Mouse (Mus musculus) kidney, postnatal 0 days (tissue): ENCODE results near the gene Cabin1. TPM values are rescaled to one million over a fixed set of nuclear protein-coding genes. Genes with fewer than 3 reads are reported as not detected.

Source experiments
- ATAC-seq: fragments of 200-750 bp; cut with Nextera tagmentation; replicated peaks from 2 replicates; pipeline ENCODE4 v1.8.0; 2017; ENCODE audit warnings: low read depth, moderate number of reproducible peaks, moderate TSS enrichment, moderate library complexity; ENCODE audit not compliant: low FRiP score
- DNase-seq: peaks from one replicate; pipeline ENCODE4 v3.0.0-alpha.2; 2016; ENCODE audit warnings: low spot score
- H3K27ac ChIP-seq: fragments of 300-500 bp; sonication (generic); 2 replicates; pipeline ENCODE4 v1.5.1; 2014; ENCODE audit warnings: mild to moderate bottlenecking
- H3K27me3 ChIP-seq: fragments of 300-500 bp; sonication (generic); 2 replicates; pipeline ENCODE4 v1.6.1; 2014; ENCODE audit warnings: low read length, mixed read lengths; ENCODE audit not compliant: insufficient read depth
- H3K36me3 ChIP-seq: fragments of 300-500 bp; sonication (generic); 2 replicates; pipeline ENCODE4 v1.6.1; 2014; ENCODE audit warnings: low read length, mixed read lengths; ENCODE audit not compliant: insufficient read depth
- H3K4me1 ChIP-seq: fragments of 300-500 bp; sonication (generic); replicated peaks from 2 replicates; pipeline ENCODE4 v1.6.1; 2014; ENCODE audit warnings: antibody characterized with exemption, low read length, mixed read lengths; ENCODE audit not compliant: insufficient read depth
- H3K4me2 ChIP-seq: fragments of 300-500 bp; sonication (generic); 2 replicates; pipeline ENCODE4 v1.6.1; 2014; ENCODE audit warnings: mild to moderate bottlenecking, low read length, moderate library complexity, mixed read lengths
- H3K4me3 ChIP-seq: fragments of 300-500 bp; sonication (generic); replicated peaks from 2 replicates; pipeline ENCODE4 v1.5.1; 2014; ENCODE audit warnings: low read depth, low read length
- H3K9ac ChIP-seq: fragments of 300-500 bp; sonication (generic); 2 replicates; pipeline ENCODE4 v1.6.1; 2014; ENCODE audit warnings: low read depth, low read length
- H3K9me3 ChIP-seq: fragments of 300-500 bp; sonication (generic); replicated peaks from 2 replicates; pipeline ENCODE4 v1.6.1; 2016; ENCODE audit warnings: low read length, inconsistent platforms, mixed read lengths
- CTCF ChIP-seq: IDR thresholded peaks from 2 replicates; pipeline ENCODE4 v1.5.1; 2016; ENCODE audit warnings: antibody characterized with exemption, low read depth, mild to moderate bottlenecking, moderate library complexity
- WGBS: fragments of 180-500 bp; shearing (Covaris S2); extraction: QIAGEN DNeasy Blood & Tissue Kit; methylation state at CpG from one replicate; pipeline ENCODE4 v1.1.7; 2014; 5-methylcytosine and 5-hydroxymethylcytosine counted together
- polyA plus RNA-seq: library from polyadenylated mRNA; unstranded; fragments of >200 nt; fragmentation: Nextera tagmentation; extraction: Ambion mirVana; gene quantifications from 2 replicates; pipeline ENCODE4 v1.2.1, GENCODE M21; 2015

Gene Cabin1
- polyA plus RNA-seq, 1 experiment from 2014 or later: 24.0 TPM

GRCm38 (mm10) chr10:75780769-75781578 lies 16.8 kb upstream of the Cabin1 start, which contains the start of the genes Gm20441 and Gstt3:
Gene Gm20441 (minus strand): TSS chr10:75780954.
Gene Gstt3 (minus strand): TSS chr10:75781414.
- TF ChIP-seq CTCF: no peak
- Histone ChIP-seq H3K4me3 (peak within 1 kb of the TSS; percentile 43), H3K27me3 (no peaks in the 10 kb centered on the region), H3K27ac (peak within 1 kb of the TSS; percentile 78), H3K4me2 (peak within 1 kb of the TSS; percentile 80), H3K9ac (peak within 1 kb of the TSS; percentile 62), H3K9me3 (no peaks in the 10 kb centered on the region), H3K36me3 (no peaks in the 10 kb centered on the region), H3K4me1 (no peaks in the 10 kb centered on the region; the same call in 1 of the 2 replicates)
- DNase-seq (peak; percentile 72), ATAC-seq (peak; percentile 76)
- 1% methylated on average over 28 of the region's 28 CpGs for whole genome bisulfite sequencing

DNA sequence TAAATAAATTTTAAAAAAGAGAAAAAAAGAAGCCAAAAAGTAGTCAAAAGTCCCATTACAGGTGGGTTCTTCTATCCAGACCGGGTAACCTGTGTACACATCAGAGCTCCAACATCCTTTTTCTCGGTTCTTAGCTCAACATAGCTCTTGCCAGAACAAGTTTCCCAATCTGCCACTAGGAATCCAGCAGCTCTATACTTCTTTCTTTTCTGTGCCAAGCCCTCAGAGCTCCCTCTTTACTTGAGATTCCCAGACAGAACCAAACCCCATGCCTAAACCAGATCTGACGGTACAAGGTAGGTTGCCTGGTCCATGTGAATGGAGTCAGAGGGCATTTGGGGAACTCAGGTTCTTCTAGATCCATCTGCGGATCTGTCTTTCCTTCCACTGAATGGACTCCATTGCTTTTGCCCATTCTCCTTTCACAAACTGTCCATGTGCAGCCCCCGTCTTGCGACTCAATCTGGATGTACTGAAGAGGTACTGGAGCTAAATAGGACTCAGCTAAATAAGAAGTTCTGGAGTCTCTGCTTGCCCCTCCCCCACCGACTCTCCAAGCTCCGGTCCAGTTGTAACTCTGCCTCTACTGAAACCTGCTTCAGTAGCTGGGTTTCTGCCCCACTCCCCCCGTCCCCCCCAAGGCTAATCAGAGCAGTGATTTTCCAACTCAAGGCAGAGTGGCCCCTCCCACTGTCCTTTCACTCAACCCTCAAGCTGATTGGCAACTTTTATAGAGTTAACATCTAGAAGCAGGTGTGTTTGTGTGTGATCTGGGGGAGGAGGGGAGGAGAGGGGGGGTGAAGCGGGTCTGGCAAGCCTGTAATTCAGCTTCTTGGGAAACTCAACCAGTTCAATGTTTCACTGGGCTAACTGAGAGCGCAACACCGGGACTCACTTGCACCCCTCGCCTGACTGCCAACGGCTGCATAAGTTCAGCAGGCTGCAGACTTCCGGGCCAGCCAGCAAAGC lies 15.3 kb upstream of the Cabin1 start:
- peak overlapping the region; percentile 78; the same call in 1 of the 2 replicates for H3K27ac ChIP-seq
- 30% methylated on average over 15 of the region's 15 CpGs for WGBS

GRCm38 (mm10) chr10:75777885-75778284 lies 13.7 kb upstream of the Cabin1 start:
- 88% methylated on average over 2 of the region's 2 CpGs for WGBS
- Histone ChIP-seq H3K9ac (no peak overlapping the region), H3K9me3 (no peaks in the 10 kb centered on the region), H3K36me3 (no peaks in the 10 kb centered on the region), H3K27me3 (no peaks in the 10 kb centered on the region), H3K4me1 (no peaks in the 10 kb centered on the region; the same call in 1 of the 2 replicates), H3K4me3 (no peak overlapping the region), H3K27ac (no peak overlapping the region), H3K4me2 (no peak overlapping the region)
- no peak for TF ChIP-seq CTCF
- DNase-seq (no peak), ATAC-seq (no peak)

More for the DNA sequence above, 15.3 kb upstream of the Cabin1 start:
- H3K4me2 ChIP-seq: peak overlapping the region; percentile 80
- no peaks in the 10 kb centered on the region for H3K27me3 ChIP-seq
- no peak overlapping the region; the same call in 1 of the 2 replicates for H3K9ac ChIP-seq
- H3K9me3 ChIP-seq: no peaks in the 10 kb centered on the region
- peak; percentile 46 for DNase-seq
- H3K4me3 ChIP-seq: peak overlapping the region; percentile 43; the same call in 1 of the 2 replicates
- ATAC-seq: peak; percentile 67
- TF ChIP-seq CTCF: no peak
- H3K36me3 ChIP-seq: no peaks in the 10 kb centered on the region
- no peaks in the 10 kb centered on the region; the same call in 1 of the 2 replicates for H3K4me1 ChIP-seq

GRCm38 (mm10) chr10:75776562-75776961 lies 12.4 kb upstream of the Cabin1 start:
- Histone ChIP-seq H3K4me1 (no peaks in the 10 kb centered on the region; the same call in 1 of the 2 replicates), H3K27me3 (no peaks in the 10 kb centered on the region), H3K4me2 (no peak overlapping the region), H3K36me3 (no peaks in the 10 kb centered on the region), H3K4me3 (no peak overlapping the region), H3K27ac (no peak overlapping the region), H3K9ac (no peak overlapping the region), H3K9me3 (no peaks in the 10 kb centered on the region)
- ATAC-seq (no peak), DNase-seq (no peak)
- 89% methylated on average over 6 of the region's 6 CpGs for WGBS
- no peak for TF ChIP-seq CTCF

DNA sequence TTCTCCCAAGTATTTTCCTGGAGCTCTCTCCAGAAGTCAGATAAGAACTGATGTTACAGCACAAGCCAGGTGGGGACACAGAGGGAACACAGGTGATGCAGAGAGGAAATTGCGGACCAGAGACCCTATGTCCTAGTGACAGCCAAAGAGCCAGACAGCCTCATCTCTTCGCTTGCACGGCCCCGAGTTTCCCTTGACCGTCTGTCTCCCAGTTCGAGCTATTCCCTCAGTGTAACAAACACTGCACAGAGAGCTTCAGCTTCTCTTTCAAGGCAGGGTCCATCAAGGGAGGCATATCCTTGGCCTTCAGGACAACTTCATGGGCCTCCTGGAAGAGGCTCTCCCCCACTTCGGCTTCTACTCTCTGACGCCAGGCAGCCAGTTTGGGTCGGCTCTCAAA lies 10.4 kb upstream of the Cabin1 start:
- H3K9me3 ChIP-seq: no peaks in the 10 kb centered on the region
- no peak for TF ChIP-seq CTCF
- H3K4me2 ChIP-seq: no peak overlapping the region
- DNase-seq (no peak), ATAC-seq (no peak)
- no peak overlapping the region for H3K27ac ChIP-seq
- H3K4me3 ChIP-seq: no peak overlapping the region
- H3K36me3 ChIP-seq: no peaks in the 10 kb centered on the region
- WGBS: 87% methylated on average over 9 of the region's 9 CpGs
- no peaks in the 10 kb centered on the region for H3K27me3 ChIP-seq
- no peak overlapping the region for H3K9ac ChIP-seq
- no peaks in the 10 kb centered on the region for H3K4me1 ChIP-seq

DNA sequence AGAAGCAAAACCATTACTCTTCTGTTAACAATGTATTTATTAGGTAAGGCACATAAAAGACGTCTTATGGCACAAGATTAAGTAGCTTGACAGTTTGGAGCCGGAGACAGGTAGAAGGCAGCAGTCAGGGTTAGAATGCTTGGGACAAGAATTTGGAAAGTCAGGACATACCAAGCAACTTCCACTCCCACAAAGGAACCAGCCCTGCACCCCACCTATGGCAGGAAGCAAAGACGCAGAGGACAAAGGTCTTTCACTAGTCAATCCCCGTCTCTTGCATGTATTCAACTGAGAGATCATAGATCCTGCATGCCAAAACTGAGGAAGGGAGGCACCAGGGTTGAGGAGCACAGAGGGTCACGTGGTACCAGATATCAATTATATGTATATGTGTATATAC lies 10.0 kb upstream of the Cabin1 start:
- H3K4me3 ChIP-seq: no peak overlapping the region
- H3K4me2 ChIP-seq: no peak overlapping the region
- H3K27ac ChIP-seq: 0 out of 2 replicates have a peak overlapping the region, but pooled peaks have one; percentile 9
- TF ChIP-seq CTCF: no peak
- H3K4me1 ChIP-seq: no peaks in the 10 kb centered on the region
- no peaks in the 10 kb centered on the region for H3K36me3 ChIP-seq
- no peaks in the 10 kb centered on the region for H3K9me3 ChIP-seq
- no peak for ATAC-seq
- H3K9ac ChIP-seq: no peak overlapping the region
- H3K27me3 ChIP-seq: no peaks in the 10 kb centered on the region
- no peak for DNase-seq
- WGBS: 88% methylated on average over 5 of the region's 5 CpGs
